Mouse (Mus musculus) ES-Bruce4 (cell line): ENCODE measurements at regions not wholly inside any gene's neighbourhood (a gene's known extent, or its start where the extent isn't known, plus 50 kb on each side); places are given as distances from the start of the nearest gene placed in this dataset.

ENCODE experiments used
- H3K27ac ChIP-seq: 2 replicates; pipeline ENCODE4 v1.5.1; 2012; ENCODE audit warnings: low read length, inconsistent platforms; ENCODE audit not compliant: insufficient read depth
- H3K27me3 ChIP-seq: 2 replicates; pipeline ENCODE4 v1.6.1; 2012; ENCODE audit warnings: mild to moderate bottlenecking, low read length, inconsistent platforms; ENCODE audit not compliant: control insufficient read depth, poor library complexity, insufficient read depth, severe bottlenecking
- H3K36me3 ChIP-seq: 2 replicates; pipeline ENCODE4 v1.6.1; 2012; ENCODE audit warnings: inconsistent platforms, mild to moderate bottlenecking, low read length, moderate library complexity; ENCODE audit not compliant: control insufficient read depth, poor library complexity, insufficient read depth, severe bottlenecking
- H3K4me1 ChIP-seq: one replicate; pipeline ENCODE4 v1.8.1; 2011; ENCODE audit warnings: low read length; ENCODE audit not compliant: control insufficient read depth, insufficient read depth
- H3K4me3 ChIP-seq: 2 replicates; pipeline ENCODE4 v1.5.1; 2011; ENCODE audit warnings: low read depth, mild to moderate bottlenecking, low read length
- H3K9ac ChIP-seq: 2 replicates; pipeline ENCODE4 v1.6.1; 2012; ENCODE audit warnings: low read depth, mild to moderate bottlenecking, inconsistent platforms; ENCODE audit not compliant: poor library complexity, severe bottlenecking
- H3K9me3 ChIP-seq: replicated peaks from 2 replicates; pipeline ENCODE4 v1.6.1; 2012; ENCODE audit warnings: mild to moderate bottlenecking, low read length, inconsistent platforms; ENCODE audit not compliant: control insufficient read depth, poor library complexity, insufficient read depth, severe bottlenecking
- CTCF ChIP-seq: IDR thresholded peaks from one replicate; pipeline ENCODE4 v1.8.1; 2011; ENCODE audit warnings: low read depth, low read length
- EP300 ChIP-seq: IDR thresholded peaks from 2 replicates; pipeline ENCODE4 v1.6.1; 2011; ENCODE audit warnings: low read depth, low read length; ENCODE audit not compliant: insufficient read depth
- POLR2A ChIP-seq: IDR thresholded peaks from one replicate; pipeline ENCODE4 v1.8.1; 2011; ENCODE audit warnings: low read length; ENCODE audit not compliant: insufficient read depth

DNA sequence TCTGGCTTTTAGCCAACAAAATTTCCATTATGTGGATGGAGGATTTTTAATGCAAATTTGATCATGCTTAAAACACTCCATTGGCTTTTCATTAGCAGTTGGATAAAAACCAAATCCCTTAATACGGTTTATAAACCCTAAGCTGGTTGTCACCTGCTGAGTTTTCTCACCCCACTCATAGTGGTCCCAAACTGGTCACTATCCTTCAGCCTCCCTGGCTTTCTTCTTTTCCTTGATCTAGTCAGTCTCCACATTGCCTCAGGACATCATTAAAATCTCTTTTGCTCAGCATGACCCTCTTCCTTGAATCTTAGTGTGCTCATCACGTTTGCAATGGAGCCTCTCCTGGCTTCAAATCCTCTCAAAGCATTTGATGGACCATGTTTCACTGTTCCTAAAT, 340.9 kb upstream of the Cntn3 start:
- Histone ChIP-seq H3K9ac (no peak overlapping the region), H3K36me3 (no peaks in the 10 kb centered on the region), H3K4me1 (no peaks in the 10 kb centered on the region), H3K27ac (no peak overlapping the region), H3K4me3 (no peak overlapping the region), H3K9me3 (no peaks in the 10 kb centered on the region), H3K27me3 (no peaks in the 10 kb centered on the region)
- TF ChIP-seq EP300, result no peak
- TF ChIP-seq CTCF, result no peak
- no peak for TF ChIP-seq POLR2A

DNA sequence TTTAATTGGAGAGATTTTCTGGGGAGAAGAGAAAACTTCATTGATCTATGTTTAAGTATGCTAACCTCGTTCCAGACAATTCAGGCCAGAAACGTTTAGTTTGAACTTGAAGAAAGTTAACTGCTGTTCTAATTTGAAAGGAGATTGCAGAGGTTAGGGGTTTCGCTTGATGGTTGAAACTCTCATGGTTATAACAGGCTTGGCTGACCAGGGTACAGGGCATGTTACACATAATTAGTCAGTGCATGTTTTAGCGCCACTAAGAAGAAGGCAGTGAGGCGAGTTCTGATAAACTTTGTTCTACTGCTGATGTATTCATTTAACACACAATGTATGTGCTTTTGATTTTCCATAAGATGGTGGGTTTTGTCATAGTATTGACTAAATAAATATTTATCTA, 331.1 kb upstream of the Cntn3 start:
- Histone ChIP-seq H3K36me3 (no peaks in the 10 kb centered on the region), H3K4me1 (no peaks in the 10 kb centered on the region), H3K9ac (no peak overlapping the region), H3K27ac (no peak overlapping the region), H3K4me3 (no peak overlapping the region), H3K27me3 (no peaks in the 10 kb centered on the region), H3K9me3 (no peaks in the 10 kb centered on the region)
- TF ChIP-seq EP300 (no peak), POLR2A (no peak), CTCF (no peak)

DNA sequence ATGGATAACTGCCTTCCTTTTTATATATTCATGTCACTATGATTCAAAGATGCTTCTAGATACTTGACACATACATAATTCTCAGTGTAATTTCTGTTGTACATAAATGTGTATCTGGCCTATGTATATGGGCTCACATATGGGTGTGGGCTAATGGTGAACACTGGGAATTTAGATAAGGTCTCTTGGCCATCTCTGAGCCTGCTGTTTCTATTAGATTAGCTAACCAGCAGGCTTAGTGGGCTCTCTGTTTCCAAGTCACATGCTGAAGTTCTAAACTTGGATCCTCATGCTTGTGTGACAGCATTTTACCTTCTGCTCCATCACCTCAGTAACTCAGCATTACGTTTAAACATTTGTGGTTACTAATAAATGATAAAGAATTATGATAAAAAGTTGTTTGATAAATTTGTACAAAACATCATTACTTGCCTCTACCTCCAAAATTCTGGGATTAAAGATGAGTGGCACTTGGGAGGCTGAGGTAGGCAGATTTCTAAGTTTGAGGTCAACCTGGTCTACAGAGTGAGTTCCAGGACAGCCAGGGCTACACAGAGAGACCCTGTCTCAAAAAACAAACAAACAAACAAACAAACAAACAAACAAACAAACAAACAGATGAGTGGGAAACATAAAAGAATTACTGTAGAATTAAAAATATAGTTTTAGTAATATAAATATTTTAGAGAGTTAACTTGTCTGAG, 327.7 kb upstream of the Cntn3 start:
- H3K9ac ChIP-seq, result no peak overlapping the region
- no peaks in the 10 kb centered on the region for H3K36me3 ChIP-seq
- TF ChIP-seq CTCF (no peak), EP300 (no peak), POLR2A (no peak)
- no peaks in the 10 kb centered on the region for H3K27me3 ChIP-seq
- H3K4me3 ChIP-seq, result no peak overlapping the region
- H3K27ac ChIP-seq, result no peak overlapping the region
- no peaks in the 10 kb centered on the region for H3K4me1 ChIP-seq
- H3K9me3 ChIP-seq, result no peaks in the 10 kb centered on the region

- no peak overlapping the region for H3K9ac ChIP-seq
- TF ChIP-seq POLR2A (no peak), CTCF (no peak), EP300 (no peak)
- no peak overlapping the region for H3K27ac ChIP-seq
- H3K4me1 ChIP-seq, result no peaks in the 10 kb centered on the region
- H3K36me3 ChIP-seq, result no peaks in the 10 kb centered on the region
- H3K4me3 ChIP-seq, result no peak overlapping the region
- H3K9me3 ChIP-seq, result no peaks in the 10 kb centered on the region
- H3K27me3 ChIP-seq, result no peaks in the 10 kb centered on the region
Measured at GRCm38 (mm10) chr6:102868404-102868803, 295.5 kb upstream of the Cntn3 start.

- H3K4me3 ChIP-seq, result no peak overlapping the region
- no peaks in the 10 kb centered on the region for H3K4me1 ChIP-seq
- H3K27me3 ChIP-seq, result no peaks in the 10 kb centered on the region
- no peaks in the 10 kb centered on the region for H3K9me3 ChIP-seq
- no peak overlapping the region for H3K27ac ChIP-seq
- no peak overlapping the region for H3K9ac ChIP-seq
- H3K36me3 ChIP-seq, result no peaks in the 10 kb centered on the region
- TF ChIP-seq CTCF, result peak; percentile 33
- TF ChIP-seq EP300, result no peak
- TF ChIP-seq POLR2A, result no peak
Measured at GRCm38 (mm10) chr6:102844507-102844906, 271.6 kb upstream of the Cntn3 start.

- Histone ChIP-seq H3K27ac (no peak overlapping the region; the same call in 1 of the 2 replicates), H3K9me3 (peaks cover 6% of the 10 kb centered on the region; the same call in 1 of the 2 replicates), H3K4me1 (no peaks in the 10 kb centered on the region), H3K9ac (no peak overlapping the region), H3K36me3 (no peaks in the 10 kb centered on the region), H3K27me3 (no peaks in the 10 kb centered on the region), H3K4me3 (no peak overlapping the region)
- TF ChIP-seq POLR2A, result no peak
- no peak for TF ChIP-seq CTCF
- no peak for TF ChIP-seq EP300
Measured at GRCm38 (mm10) chr6:102833151-102833550, 260.2 kb upstream of the Cntn3 start.
